Mouse (Mus musculus): Measurements from ENCODE around the gene Gpr137.
A peak's percentile ranks its signal among the peaks of the same experiment; 100 is the strongest.

The Gpr137 gene

GRCm38 (mm10) chr19:6973581-6974190, 31.4 kb upstream of the Gpr137 start:
- DNase-seq (ENCODE audit: extremely low read depth, low read depth): no peak

GRCm38 (mm10) chr19:6972247-6972917, 30.1 kb upstream of the Gpr137 start:
- DNase-seq (ENCODE audit: extremely low read depth, low read depth): no peak

GRCm38 (mm10) chr19:6971644-6972043, 29.4 kb upstream of the Gpr137 start:
- no peak for DNase-seq (ENCODE audit: extremely low read depth, low read depth)

- DNase-seq (ENCODE audit: extremely low read depth, low read depth): no peak
Measured at GRCm38 (mm10) chr19:6970460-6971085, 28.3 kb upstream of the Gpr137 start.

GRCm38 (mm10) chr19:6969665-6970381, 27.5 kb upstream of the Gpr137 start:
- no peak for DNase-seq (ENCODE audit: extremely low read depth, low read depth)

GRCm38 (mm10) chr19:6969291-6969664, 27.0 kb upstream of the Gpr137 start:
- DNase-seq (ENCODE audit: extremely low read depth, low read depth): no peak

- DNase-seq (ENCODE audit: extremely low read depth, low read depth): no peak
Measured at GRCm38 (mm10) chr19:6968491-6969271, 26.4 kb upstream of the Gpr137 start.

- no peak for DNase-seq (ENCODE audit: extremely low read depth, low read depth)
Measured at GRCm38 (mm10) chr19:6956461-6956860, 14.2 kb upstream of the Gpr137 start.

GRCm38 (mm10) chr19:6955424-6955823, 13.1 kb upstream of the Gpr137 start:
- DNase-seq (ENCODE audit: extremely low read depth, low read depth): no peak

GRCm38 (mm10) chr19:6954046-6954445, 11.8 kb upstream of the Gpr137 start:
- DNase-seq (ENCODE audit: extremely low read depth, low read depth): no peak

- DNase-seq (ENCODE audit: extremely low read depth, low read depth): no peak
Measured at GRCm38 (mm10) chr19:6952712-6953037, 10.4 kb upstream of the Gpr137 start.

GRCm38 (mm10) chr19:6951994-6952711, 9.9 kb upstream of the Gpr137 start:
- no peak for DNase-seq (ENCODE audit: extremely low read depth, low read depth)

GRCm38 (mm10) chr19:6951381-6951968, 9.2 kb upstream of the Gpr137 start:
- DNase-seq (ENCODE audit: extremely low read depth, low read depth): peak; percentile 86

GRCm38 (mm10) chr19:6950613-6951153, 8.4 kb upstream of the Gpr137 start:
- no peak for DNase-seq (ENCODE audit: extremely low read depth, low read depth)

GRCm38 (mm10) chr19:6949951-6950350, 7.7 kb upstream of the Gpr137 start:
- DNase-seq (ENCODE audit: extremely low read depth, low read depth): no peak

GRCm38 (mm10) chr19:6949532-6949931, 7.3 kb upstream of the Gpr137 start:
- DNase-seq (ENCODE audit: extremely low read depth, low read depth): no peak

GRCm38 (mm10) chr19:6948186-6948585, 5.9 kb upstream of the Gpr137 start:
- no peak for DNase-seq (ENCODE audit: extremely low read depth, low read depth)

GRCm38 (mm10) chr19:6947742-6948141, 5.5 kb upstream of the Gpr137 start:
- no peak for DNase-seq (ENCODE audit: extremely low read depth, low read depth)

GRCm38 (mm10) chr19:6943709-6944108, 1.4 kb upstream of the Gpr137 start:
- no peak for DNase-seq (ENCODE audit: extremely low read depth, low read depth)

- DNase-seq (ENCODE audit: extremely low read depth, low read depth): no peak
Measured at GRCm38 (mm10) chr19:6942764-6943163, 484 bp upstream of the Gpr137 start.

Measured in MEL-GATA-1-ER (cell line).